Mouse (Mus musculus): ENCODE results near the gene Grem1.

GRCm38 (mm10) chr2:113784851-113785250 is 26.4 kb upstream of the Grem1 start:
- TF ChIP-seq CTCF (IDR thresholded peaks at IDR 0.05; ENCODE audit: low read depth, low read length) (no peak), POLR2A (IDR thresholded peaks at IDR 0.05; ENCODE audit: extremely low read depth, insufficient read depth, low read length) (no peak)
